Mouse (Mus musculus) kidney, adult 2 months (tissue): Measurements from ENCODE around the gene Map3k6. TPM values are rescaled to one million over a fixed set of nuclear protein-coding genes. Genes with fewer than 3 reads are reported as not detected.

Experiments
- DNase-seq: peaks from one replicate; pipeline ENCODE4 v3.0.0; 2021
- H3K27ac ChIP-seq: fragments of 200-500 bp; 2 replicates; pipeline ENCODE4 v1.5.1; 2012; ENCODE audit warnings: low read depth, low read length, control low read depth, inconsistent platforms; ENCODE audit not compliant: insufficient read depth
- H3K27me3 ChIP-seq: fragments of 200-500 bp; replicated peaks from 2 replicates; pipeline ENCODE4 v1.6.1; 2012; ENCODE audit warnings: mild to moderate bottlenecking, moderate library complexity, low read length, inconsistent platforms; ENCODE audit not compliant: control insufficient read depth, insufficient read depth
- H3K36me3 ChIP-seq: fragments of 200-500 bp; 2 replicates; pipeline ENCODE4 v1.6.1; 2012; ENCODE audit warnings: mild to moderate bottlenecking, moderate library complexity, low read length, inconsistent platforms; ENCODE audit not compliant: control insufficient read depth, insufficient read depth
- H3K4me1 ChIP-seq: fragments of 200-500 bp; 2 replicates; pipeline ENCODE4 v1.6.1; 2011; ENCODE audit warnings: low read length; ENCODE audit not compliant: control insufficient read depth, insufficient read depth
- H3K4me3 ChIP-seq: fragments of 200-500 bp; 2 replicates; pipeline ENCODE4 v1.5.1; 2011; ENCODE audit warnings: mild to moderate bottlenecking, low read depth, low read length, control low read depth; ENCODE audit not compliant: insufficient read depth
- CTCF ChIP-seq: fragments of 200-500 bp; conservative IDR thresholded peaks from 2 replicates; pipeline ENCODE4 v1.5.1; 2011; ENCODE audit warnings: low read depth, mild to moderate bottlenecking, control low read depth, low read length, moderate library complexity, mixed read lengths; ENCODE audit not compliant: insufficient read depth, insufficient read length
- POLR2A ChIP-seq: fragments of 200-500 bp; IDR thresholded peaks from one replicate; pipeline ENCODE4 v1.6.1; 2011; ENCODE audit warnings: low read depth, low read length, control low read depth
- WGBS: fragments of 180-500 bp; shearing (Covaris S2); methylation state at CpG from one replicate; pipeline ENCODE4 v1.1.7; 2018; 5-methylcytosine and 5-hydroxymethylcytosine counted together
- polyA plus RNA-seq: library from polyadenylated mRNA; depleted of rRNA; stranded (reverse); fragments of >200 nt; gene quantifications from 2 replicates; pipeline ENCODE4 v1.2.3, GENCODE M21; 2012

The Map3k6 gene
- polyA plus RNA-seq, 1 experiment = 4.3 TPM

GRCm38 (mm10) chr4:133198337-133199180 is 42.1 kb upstream of the Map3k6 start:
- WGBS = 30% methylated on average over 19 of the region's 19 CpGs
- DNase-seq = no peak
- peak overlapping the region; percentile 20; the same call in 1 of the 2 replicates for H3K27ac ChIP-seq

GRCm38 (mm10) chr4:133199743-133200142 is 40.9 kb upstream of the Map3k6 start:
- no peak overlapping the region for H3K4me3 ChIP-seq
- H3K27me3 ChIP-seq = no peaks in the 10 kb centered on the region
- 0 out of 2 replicates have a peak, but pooled peaks cover 2% of the 10 kb centered on the region for H3K36me3 ChIP-seq
- H3K27ac ChIP-seq = no peak overlapping the region
- WGBS = 77% methylated on average over 6 of the region's 6 CpGs
- TF ChIP-seq CTCF (no peak), POLR2A (no peak)
- peaks cover 36% of the 10 kb centered on the region for H3K4me1 ChIP-seq
- no peak for DNase-seq

More at GRCm38 (mm10) chr4:133198337-133199180, 42.1 kb upstream of the Map3k6 start:
- H3K36me3 ChIP-seq = peaks cover 2% of the 10 kb centered on the region; the same call in 1 of the 2 replicates
- H3K4me1 ChIP-seq = peaks cover 36% of the 10 kb centered on the region
- H3K27me3 ChIP-seq = no peaks in the 10 kb centered on the region
- H3K4me3 ChIP-seq = no peak overlapping the region
- no peak for TF ChIP-seq POLR2A
- TF ChIP-seq CTCF = no peak

DNA sequence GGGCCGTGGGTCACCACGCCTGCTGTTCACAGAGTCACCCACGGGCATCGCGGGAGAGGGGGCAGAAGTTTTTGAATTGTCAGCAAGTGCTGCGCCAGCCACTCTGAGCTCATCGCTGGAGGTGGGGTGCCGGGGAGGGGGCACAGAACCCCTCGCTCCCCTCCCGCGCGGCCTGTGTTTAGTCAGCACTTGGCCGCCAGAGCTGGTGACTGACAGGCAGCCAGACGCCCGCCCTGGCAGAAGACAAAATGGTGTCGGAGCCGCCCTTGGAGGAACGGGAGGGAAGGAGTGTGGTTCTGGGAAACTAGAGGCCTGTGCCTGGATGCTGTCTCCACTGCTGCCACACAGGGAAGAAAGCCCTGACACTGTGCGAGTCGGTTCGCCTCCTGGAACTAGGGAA is 40.3 kb upstream of the Map3k6 start:
- no peak overlapping the region for H3K4me3 ChIP-seq
- H3K4me1 ChIP-seq = peaks cover 36% of the 10 kb centered on the region
- TF ChIP-seq CTCF (no peak), POLR2A (no peak)
- 0 out of 2 replicates have a peak, but pooled peaks cover 2% of the 10 kb centered on the region for H3K36me3 ChIP-seq
- H3K27ac ChIP-seq = peak overlapping the region; percentile 82
- 45% methylated on average over 21 of the region's 21 CpGs for WGBS
- no peaks in the 10 kb centered on the region for H3K27me3 ChIP-seq
- DNase-seq = peak; percentile 51

GRCm38 (mm10) chr4:133201006-133201771 is 39.4 kb upstream of the Map3k6 start:
- no peak for TF ChIP-seq POLR2A
- TF ChIP-seq CTCF = peak; percentile 86
- H3K27me3 ChIP-seq = no peaks in the 10 kb centered on the region
- peak overlapping the region; percentile 82 for H3K27ac ChIP-seq
- DNase-seq = peak; percentile 92
- 36% methylated on average over 8 of the region's 8 CpGs for WGBS
- H3K4me3 ChIP-seq = no peak overlapping the region
- peaks cover 35% of the 10 kb centered on the region for H3K4me1 ChIP-seq
- no peaks in the 10 kb centered on the region for H3K36me3 ChIP-seq

GRCm38 (mm10) chr4:133202254-133202653 is 38.4 kb upstream of the Map3k6 start:
- TF ChIP-seq CTCF (no peak), POLR2A (no peak)
- no peak for DNase-seq
- no peak overlapping the region for H3K4me3 ChIP-seq
- H3K27ac ChIP-seq = no peak overlapping the region
- H3K36me3 ChIP-seq = no peaks in the 10 kb centered on the region
- no peaks in the 10 kb centered on the region for H3K27me3 ChIP-seq
- peaks cover 24% of the 10 kb centered on the region for H3K4me1 ChIP-seq
- WGBS = 93% methylated on average over 3 of the region's 3 CpGs

GRCm38 (mm10) chr4:133203591-133203990 is 37.0 kb upstream of the Map3k6 start:
- Histone ChIP-seq H3K27me3 (no peaks in the 10 kb centered on the region), H3K36me3 (no peaks in the 10 kb centered on the region), H3K4me3 (no peak overlapping the region), H3K4me1 (peaks cover 15% of the 10 kb centered on the region; the same call in 1 of the 2 replicates), H3K27ac (no peak overlapping the region)
- 71% methylated on average over 3 of the region's 3 CpGs for WGBS
- no peak for DNase-seq
- no peak for TF ChIP-seq POLR2A

- H3K36me3 ChIP-seq = no peaks in the 10 kb centered on the region
- DNase-seq = no peak
- TF ChIP-seq CTCF = no peak
- TF ChIP-seq POLR2A = no peak
- no peak overlapping the region for H3K27ac ChIP-seq
- H3K4me3 ChIP-seq = no peak overlapping the region
- peaks cover 11% of the 10 kb centered on the region; the same call in 1 of the 2 replicates for H3K4me1 ChIP-seq
- 49% methylated on average over 7 of the region's 7 CpGs for WGBS
- no peaks in the 10 kb centered on the region for H3K27me3 ChIP-seq
Measured at GRCm38 (mm10) chr4:133204379-133204778, 36.2 kb upstream of the Map3k6 start.
